8 mouse cellular contexts compared by ENCODE assay signal in genomic region chr2:30441518-30442497, GRCm38 (mm10). TPM values are rescaled to one million over a fixed set of nuclear protein-coding genes. Genes with fewer than 3 reads are reported as not detected.
DNase-seq lines count a peak whose midpoint lies in the region; ATAC-seq lines count a peak whose summit lies in the region.

No protein-coding gene starts in this region.

- H3K4me1 ChIP-seq in heart, embryonic 13.5 days, result peaks cover 76% of the 10 kb centered on the region
- H3K4me1 ChIP-seq in kidney, embryonic 16.5 days (ENCODE audit: insufficient read depth, low read length), result peaks cover 72% of the 10 kb centered on the region
- H3K4me1 ChIP-seq in liver, embryonic 11.5 days (replicated peaks; ENCODE audit: control insufficient read depth, insufficient read depth, low read length), result peaks cover 61% of the 10 kb centered on the region
- peaks cover 67% of the 10 kb centered on the region for H3K4me1 ChIP-seq in stomach, embryonic 15.5 days

- peak overlapping the region; percentile 49 for H3K4me3 ChIP-seq in heart, embryonic 13.5 days
- H3K4me3 ChIP-seq in kidney, embryonic 16.5 days (ENCODE audit: low read length), result peak overlapping the region; percentile 35
- H3K4me3 ChIP-seq in liver, embryonic 11.5 days (ENCODE audit: low read depth, low read length), result peak overlapping the region; percentile 17; the same call in 1 of the 2 replicates
- H3K4me3 ChIP-seq in stomach, embryonic 15.5 days (replicated peaks), result peak overlapping the region; percentile 31

- no peaks in the 10 kb centered on the region for H3K9me3 ChIP-seq in heart, embryonic 13.5 days
- no peaks in the 10 kb centered on the region for H3K9me3 ChIP-seq in kidney, embryonic 16.5 days (ENCODE audit: low read length)
- no peaks in the 10 kb centered on the region for H3K9me3 ChIP-seq in liver, embryonic 11.5 days (ENCODE audit: control insufficient read depth, low read length)
- H3K9me3 ChIP-seq in stomach, embryonic 15.5 days, result no peaks in the 10 kb centered on the region

- peak; percentile 54; the same call in 1 of the 2 replicates for ATAC-seq in heart, embryonic 13.5 days (ENCODE audit: extremely low read depth, insufficient number of reproducible peaks, low FRiP score, low TSS enrichment)
- peak; percentile 75 for ATAC-seq in kidney, embryonic 16.5 days (ENCODE audit: low FRiP score, low TSS enrichment)
- no peak for ATAC-seq in liver, embryonic 11.5 days (replicated peaks; ENCODE audit: low FRiP score)
- ATAC-seq in stomach, embryonic 15.5 days (ENCODE audit: insufficient read depth, low FRiP score, low read depth), result peak; percentile 68

- peak; percentile 95 for DNase-seq in 416B (ENCODE audit: low read depth)
- DNase-seq in adrenal gland, postnatal 10 days, result peak; percentile 87
- peak; percentile 98 for DNase-seq in fibroblast of lung, adult 2 months (ENCODE audit: low read depth)
- peak; percentile 55 for DNase-seq in liver, embryonic 11.5 days (ENCODE audit: low spot score)
- DNase-seq in naive thymus-derived CD4-positive, alpha-beta T cell, adult 2 months (ENCODE audit: low read depth), result peak; percentile 82

- H3K9ac ChIP-seq in heart, embryonic 13.5 days, result peak overlapping the region; percentile 91
- H3K9ac ChIP-seq in kidney, embryonic 16.5 days (replicated peaks; ENCODE audit: low read length), result peak overlapping the region; percentile 79
- H3K9ac ChIP-seq in liver, embryonic 11.5 days (ENCODE audit: low read depth, low read length), result peak overlapping the region; percentile 55
- H3K9ac ChIP-seq in stomach, embryonic 15.5 days, result peak overlapping the region; percentile 32

- peak overlapping the region; percentile 77 for H3K4me2 ChIP-seq in heart, embryonic 13.5 days
- peak overlapping the region; percentile 61 for H3K4me2 ChIP-seq in kidney, embryonic 16.5 days (replicated peaks; ENCODE audit: low read depth, low read length)
- H3K4me2 ChIP-seq in liver, embryonic 11.5 days, result peak overlapping the region; percentile 65
- H3K4me2 ChIP-seq in stomach, embryonic 15.5 days, result peak overlapping the region; percentile 62

- peaks cover 71% of the 10 kb centered on the region for H3K36me3 ChIP-seq in heart, embryonic 13.5 days
- peaks cover 48% of the 10 kb centered on the region for H3K36me3 ChIP-seq in kidney, embryonic 16.5 days (ENCODE audit: insufficient read depth, low read length)
- peaks cover 55% of the 10 kb centered on the region for H3K36me3 ChIP-seq in liver, embryonic 11.5 days (ENCODE audit: control insufficient read depth, insufficient read depth, low read length)
- peaks cover 26% of the 10 kb centered on the region for H3K36me3 ChIP-seq in stomach, embryonic 15.5 days

- 7% methylated on average over 15 of the region's 15 CpGs for WGBS in heart, embryonic 13.5 days
- 3% methylated on average over 15 of the region's 15 CpGs for WGBS in kidney, embryonic 16.5 days
- 29% methylated on average over 15 of the region's 15 CpGs for WGBS in liver, embryonic 11.5 days
- WGBS in stomach, embryonic 15.5 days, result 6% methylated on average over 15 of the region's 15 CpGs

- peak overlapping the region; percentile 100 for H3K27ac ChIP-seq in heart, embryonic 13.5 days (replicated peaks)
- peak overlapping the region; percentile 100 for H3K27ac ChIP-seq in kidney, embryonic 16.5 days (ENCODE audit: low read length)
- H3K27ac ChIP-seq in liver, embryonic 11.5 days (ENCODE audit: low read depth, low read length), result peak overlapping the region; percentile 96
- H3K27ac ChIP-seq in stomach, embryonic 15.5 days, result peak overlapping the region; percentile 99

- no peaks in the 10 kb centered on the region for H3K27me3 ChIP-seq in heart, embryonic 13.5 days (replicated peaks)
- no peaks in the 10 kb centered on the region for H3K27me3 ChIP-seq in kidney, embryonic 16.5 days (ENCODE audit: insufficient read depth, low read length)
- no peaks in the 10 kb centered on the region for H3K27me3 ChIP-seq in liver, embryonic 11.5 days (replicated peaks; ENCODE audit: control insufficient read depth, insufficient read depth, low read length)
- H3K27me3 ChIP-seq in stomach, embryonic 15.5 days (replicated peaks), result no peaks in the 10 kb centered on the region

RNA-seq across cellular contexts. Expression of gene Ptpa, which starts 26.0 kb away (rescaled TPM):
- total RNA-seq in adrenal gland, postnatal 10 days (2021), result 100 to 1,000 TPM; 152 to 170 TPM
- 100.0 and 109 TPM in 2 replicates for polyA plus RNA-seq in heart, embryonic 13.5 days (2015; fragmentation: Nextera tagmentation; extraction: Ambion mirVana)
- polyA plus RNA-seq in kidney, embryonic 16.5 days (2015; fragmentation: Nextera tagmentation; extraction: Ambion mirVana), result 184 and 191 TPM in 2 replicates
- 124 and 135 TPM in 2 replicates for polyA plus RNA-seq in liver, embryonic 11.5 days (2014; fragmentation: Nextera tagmentation; extraction: Ambion mirVana)
- 128 and 137 TPM in 2 replicates for polyA plus RNA-seq in stomach, embryonic 15.5 days (2015; fragmentation: Nextera tagmentation; extraction: Ambion mirVana)

RNA-seq across cellular contexts. Expression of gene Crat, which starts 26.2 kb away (rescaled TPM):
- 100 to 1,000 TPM; 317 to 355 TPM for total RNA-seq in adrenal gland, postnatal 10 days (2021)
- 74.5 and 76.8 TPM in 2 replicates for polyA plus RNA-seq in heart, embryonic 13.5 days (2015; fragmentation: Nextera tagmentation; extraction: Ambion mirVana)
- polyA plus RNA-seq in kidney, embryonic 16.5 days (2015; fragmentation: Nextera tagmentation; extraction: Ambion mirVana), result 40.9 and 44.2 TPM in 2 replicates
- 26.1 and 38.3 TPM in 2 replicates for polyA plus RNA-seq in liver, embryonic 11.5 days (2014; fragmentation: Nextera tagmentation; extraction: Ambion mirVana)
- polyA plus RNA-seq in stomach, embryonic 15.5 days (2015; fragmentation: Nextera tagmentation; extraction: Ambion mirVana), result 22.2 and 24.2 TPM in 2 replicates

RNA-seq across cellular contexts. Expression of gene Ier5l, which starts 32.2 kb away (rescaled TPM):
- total RNA-seq in adrenal gland, postnatal 10 days (2021), result 1 to 10 TPM; 5.9 to 8.4 TPM
- polyA plus RNA-seq in heart, embryonic 13.5 days (2015; fragmentation: Nextera tagmentation; extraction: Ambion mirVana), result 0.96 and 1.0 TPM in 2 replicates
- polyA plus RNA-seq in kidney, embryonic 16.5 days (2015; fragmentation: Nextera tagmentation; extraction: Ambion mirVana), result 2.2 and 2.9 TPM in 2 replicates
- polyA plus RNA-seq in liver, embryonic 11.5 days (2014; fragmentation: Nextera tagmentation; extraction: Ambion mirVana), result 1.2 TPM in 2 replicates
- 3.2 and 3.3 TPM in 2 replicates for polyA plus RNA-seq in stomach, embryonic 15.5 days (2015; fragmentation: Nextera tagmentation; extraction: Ambion mirVana)

RNA-seq across cellular contexts. Expression of gene Dolpp1, which starts 49.8 kb away (rescaled TPM):
- 10 to 100 TPM; 14.5 to 23.6 TPM for total RNA-seq in adrenal gland, postnatal 10 days (2021)
- polyA plus RNA-seq in heart, embryonic 13.5 days (2015; fragmentation: Nextera tagmentation; extraction: Ambion mirVana), result 18.8 and 23.2 TPM in 2 replicates
- 44.2 and 46.8 TPM in 2 replicates for polyA plus RNA-seq in kidney, embryonic 16.5 days (2015; fragmentation: Nextera tagmentation; extraction: Ambion mirVana)
- 37.6 and 39.9 TPM in 2 replicates for polyA plus RNA-seq in liver, embryonic 11.5 days (2014; fragmentation: Nextera tagmentation; extraction: Ambion mirVana)
- polyA plus RNA-seq in stomach, embryonic 15.5 days (2015; fragmentation: Nextera tagmentation; extraction: Ambion mirVana), result 42.5 and 45.5 TPM in 2 replicates

Comparison
In these comparisons a context has a peak if more than half of its experiments do, and no peak if none do; other contexts are left out.
1. H3K9ac ChIP-seq: peak in every context shown above with its lines; median percentile 91 in heart, embryonic 13.5 days; 79 in kidney, embryonic 16.5 days; 55 in liver, embryonic 11.5 days; 32 in stomach, embryonic 15.5 days.